Mouse (Mus musculus): ENCODE measurements at regions not wholly inside any gene's neighbourhood (a gene's known extent, or its start where the extent isn't known, plus 50 kb on each side); places are given as distances from the start of the nearest gene placed in this dataset.

GRCm38 (mm10) chr10:8095924-8096323, 139.9 kb upstream of the Tab2 start:
- TF ChIP-seq EP300 (IDR thresholded peaks at IDR 0.05) = no peak
- TF ChIP-seq CTCF (IDR thresholded peaks at IDR 0.05) = no peak

All from lung, postnatal 0 days (tissue).